Mouse (Mus musculus): ENCODE results near the gene Fabp7. TPM values are rescaled to one million over a fixed set of nuclear protein-coding genes. Genes with fewer than 3 reads are reported as not detected.
A peak's percentile ranks its signal among the peaks of the same experiment; 100 is the strongest.

Gene Fabp7
- under 1 TPM in 1 of 4 experiments, not detected in 3; 0.34 TPM for total RNA-seq (2022)

DNA sequence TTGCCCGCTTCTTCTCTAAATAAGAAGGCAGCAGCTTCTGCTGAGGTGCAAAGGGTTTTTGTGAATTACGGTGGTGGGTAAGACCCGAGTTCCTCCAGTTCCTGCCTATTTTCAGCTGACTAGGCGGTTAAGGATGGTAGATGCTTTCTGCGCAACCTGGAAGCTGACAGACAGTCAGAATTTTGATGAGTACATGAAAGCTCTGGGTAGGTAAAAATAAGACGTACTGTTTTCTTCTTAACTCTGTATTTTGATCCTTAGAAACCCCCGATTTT is at the start of gene Fabp7:
Gene Fabp7 (plus strand): TSS at position 6 of the 275 bp plus-strand sequence.
- DNase-seq (ENCODE audit: low spot score), result no peak

DNA sequence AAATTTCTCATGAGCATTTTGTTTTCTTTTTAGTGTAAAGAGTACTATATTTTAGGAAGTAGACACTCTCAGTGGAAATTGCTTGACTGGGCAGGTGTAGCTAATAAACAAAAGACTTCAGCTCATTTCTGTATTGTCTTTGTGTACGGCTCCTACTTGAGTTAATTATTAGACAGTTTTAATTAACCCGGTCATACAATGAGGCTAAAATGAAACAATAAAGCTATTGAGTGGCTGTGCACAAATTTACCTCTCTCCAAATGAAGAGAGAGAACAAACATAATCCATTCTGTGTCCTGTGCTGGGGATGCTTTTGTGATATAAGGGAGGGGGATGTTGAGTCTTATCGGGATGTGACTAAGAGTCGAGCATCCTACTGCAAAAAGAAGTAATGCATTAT is 43.9 kb upstream of the Fabp7 start:
- no peak for DNase-seq (ENCODE audit: low spot score)

DNA sequence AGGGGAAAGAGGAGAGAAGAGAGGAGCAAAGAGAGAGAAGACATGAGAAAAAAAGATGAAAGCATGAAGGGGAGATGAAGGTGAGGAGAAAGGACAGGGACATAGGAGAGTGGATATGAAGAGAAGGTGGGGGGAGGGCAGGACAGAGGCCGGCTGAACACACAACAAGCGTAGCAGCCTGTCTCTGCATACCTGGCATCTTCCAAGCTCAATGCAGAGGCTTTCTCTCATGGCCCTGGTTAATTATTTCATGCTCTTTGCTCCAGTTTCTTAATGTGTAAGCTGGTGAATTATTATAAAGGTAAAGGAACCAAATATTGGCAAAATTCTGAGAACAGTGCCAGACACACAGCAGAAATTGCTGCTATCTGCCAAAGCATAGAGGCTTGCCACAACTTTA is 43.3 kb upstream of the Fabp7 start:
- DNase-seq (ENCODE audit: low spot score), result no peak

DNA sequence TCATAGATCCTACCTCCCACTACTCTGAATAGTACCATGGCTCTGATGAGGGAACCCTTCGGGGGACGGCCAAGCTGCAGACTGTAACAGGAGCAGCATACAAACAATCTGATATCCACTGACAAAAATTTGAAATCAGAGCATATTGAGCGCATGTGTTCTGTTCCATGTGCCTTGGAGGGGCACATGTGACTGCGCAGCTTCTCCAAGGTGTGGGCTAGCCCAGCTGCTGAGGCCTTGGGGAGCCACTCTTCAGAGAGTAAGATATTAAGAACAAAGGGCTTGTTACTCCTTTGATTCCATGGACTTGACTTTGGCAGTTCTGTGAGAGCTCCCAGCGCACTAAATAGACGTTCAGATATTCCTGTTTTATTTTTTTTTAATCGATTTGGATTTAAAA is 41.6 kb upstream of the Fabp7 start:
- no peak for DNase-seq (ENCODE audit: low spot score)

DNA sequence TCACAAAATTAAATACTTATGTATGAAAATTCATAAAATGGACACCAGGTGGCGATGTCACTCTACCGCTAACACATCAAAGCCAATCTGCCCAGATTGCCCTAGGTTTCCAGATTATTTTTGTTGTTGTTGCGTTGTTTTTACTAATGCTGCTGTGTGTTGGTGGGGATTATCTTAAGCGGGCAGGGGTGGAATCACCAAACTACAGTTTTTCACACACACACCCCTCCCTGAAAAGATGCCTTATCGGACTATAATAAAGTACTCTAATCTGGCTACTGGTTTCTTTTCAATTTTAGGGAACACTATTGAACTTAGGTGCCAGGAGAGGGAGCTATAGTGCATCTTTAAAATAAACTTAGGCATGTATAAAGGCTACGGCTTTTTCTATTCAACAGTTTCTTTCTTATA is 41.1 kb upstream of the Fabp7 start:
- DNase-seq (ENCODE audit: low spot score), result peak; percentile 42

DNA sequence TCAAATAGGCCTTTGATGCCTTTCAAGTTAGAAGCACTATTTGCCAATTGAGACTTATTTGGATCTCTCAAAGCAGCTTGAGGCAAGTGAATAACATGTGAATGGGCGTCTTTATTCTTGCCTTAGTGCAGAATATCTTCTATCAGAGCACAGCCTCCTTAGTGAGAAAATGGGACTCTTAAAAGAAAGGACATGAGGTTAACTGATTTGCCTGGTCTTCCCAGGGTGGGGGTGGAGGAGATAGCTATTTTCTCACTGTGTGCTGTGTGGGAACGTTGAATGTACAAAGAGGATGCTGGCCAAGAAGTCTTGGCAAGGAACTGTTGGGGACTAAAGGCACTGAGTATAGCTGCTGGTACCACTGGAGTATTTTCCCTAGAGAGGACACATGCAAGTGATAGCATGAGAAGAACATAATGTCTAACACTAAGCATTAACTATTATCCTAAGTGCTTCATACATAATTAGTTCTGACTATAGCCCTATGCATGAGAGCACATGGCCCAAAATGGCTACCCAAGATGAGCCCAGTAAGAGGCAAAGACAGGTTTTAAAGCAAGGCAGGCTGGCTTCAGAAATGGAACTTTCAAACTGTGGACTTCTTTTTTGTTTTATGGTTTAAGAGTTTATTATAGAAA is 40.4 kb upstream of the Fabp7 start:
- DNase-seq (ENCODE audit: low spot score), result no peak

DNA sequence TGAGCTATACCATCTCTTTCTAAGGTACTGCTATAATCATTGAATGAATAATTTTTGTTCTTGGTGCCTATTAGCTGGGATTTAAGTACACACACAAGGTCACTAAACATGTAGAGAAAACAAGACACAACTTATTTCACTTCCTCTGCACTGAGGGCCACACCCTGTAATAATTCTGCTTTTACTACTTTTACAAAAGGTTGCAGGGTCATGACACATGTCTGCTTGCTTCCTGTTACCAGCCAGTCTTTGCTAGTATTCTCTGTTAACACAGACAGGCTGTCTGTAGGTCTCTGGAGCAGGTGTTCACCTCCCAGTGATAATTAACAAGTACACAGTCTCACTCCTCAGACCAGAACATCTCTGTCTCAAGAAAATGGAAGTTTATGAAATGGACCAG is 39.2 kb upstream of the Fabp7 start:
- DNase-seq (ENCODE audit: low spot score), result no peak

DNA sequence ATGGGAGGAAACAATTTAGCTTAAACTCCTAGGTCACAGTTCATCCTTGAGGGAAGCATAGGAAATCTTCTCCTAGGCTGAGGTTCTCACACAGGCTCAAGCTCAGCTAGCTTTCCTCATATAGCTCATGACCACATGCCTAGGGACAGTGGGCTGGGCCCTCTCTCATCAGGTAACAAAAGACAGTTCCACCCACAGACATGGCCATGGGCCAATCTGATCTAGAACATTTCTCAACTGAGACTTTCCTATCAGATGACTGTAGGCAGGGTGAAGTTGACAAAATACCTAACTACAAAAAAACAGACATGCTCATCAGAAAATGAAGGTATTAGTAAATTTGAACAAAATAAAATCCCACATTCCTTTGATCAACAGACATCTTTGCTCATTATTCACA is 37.6 kb upstream of the Fabp7 start:
- no peak for DNase-seq (ENCODE audit: low spot score)

DNA sequence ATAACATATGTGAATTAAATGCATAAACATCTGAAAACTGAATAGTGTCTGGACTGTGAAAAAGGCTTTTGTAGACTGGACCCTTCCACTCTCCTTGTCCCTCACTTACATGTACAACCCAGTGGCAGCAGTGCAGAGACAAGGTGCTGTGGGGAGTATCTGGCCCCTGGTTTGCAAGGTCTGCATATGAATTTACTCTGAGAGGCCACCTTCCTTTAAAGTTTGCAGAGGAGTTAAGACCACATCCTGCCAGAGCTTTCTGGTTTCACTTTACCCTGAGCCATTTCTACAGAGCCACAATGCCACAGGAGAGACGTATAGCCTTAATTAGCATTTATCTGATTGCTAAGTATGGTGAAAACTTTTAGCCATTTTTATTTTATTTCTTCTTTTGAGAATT is 31.3 kb upstream of the Fabp7 start:
- no peak for DNase-seq (ENCODE audit: low spot score)

DNA sequence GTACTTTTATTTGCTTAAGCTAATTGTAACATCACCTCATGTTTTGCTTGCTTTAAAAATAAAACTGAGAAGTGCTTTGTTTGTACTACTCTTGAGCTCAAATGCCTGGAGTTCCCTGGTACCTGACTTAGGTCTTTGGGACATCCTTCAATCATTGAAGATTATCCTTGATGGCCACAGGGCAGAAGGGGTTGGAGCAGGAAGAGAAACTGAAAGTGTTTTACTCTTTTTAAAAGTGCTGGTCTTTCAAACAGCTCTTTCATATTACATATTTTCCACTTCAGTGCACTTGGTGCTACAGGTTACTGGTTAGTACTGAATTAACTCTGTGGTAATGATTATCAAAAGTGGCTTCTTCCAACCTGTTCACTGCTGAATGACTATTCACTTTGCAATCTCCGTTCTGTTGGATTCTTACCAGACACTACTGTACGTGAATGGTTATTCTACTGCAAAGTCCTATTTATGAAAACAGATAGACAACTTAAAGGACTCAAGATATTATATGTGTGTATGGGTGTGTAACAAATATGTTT is 29.4 kb upstream of the Fabp7 start:
- no peak for DNase-seq (ENCODE audit: low spot score)

DNA sequence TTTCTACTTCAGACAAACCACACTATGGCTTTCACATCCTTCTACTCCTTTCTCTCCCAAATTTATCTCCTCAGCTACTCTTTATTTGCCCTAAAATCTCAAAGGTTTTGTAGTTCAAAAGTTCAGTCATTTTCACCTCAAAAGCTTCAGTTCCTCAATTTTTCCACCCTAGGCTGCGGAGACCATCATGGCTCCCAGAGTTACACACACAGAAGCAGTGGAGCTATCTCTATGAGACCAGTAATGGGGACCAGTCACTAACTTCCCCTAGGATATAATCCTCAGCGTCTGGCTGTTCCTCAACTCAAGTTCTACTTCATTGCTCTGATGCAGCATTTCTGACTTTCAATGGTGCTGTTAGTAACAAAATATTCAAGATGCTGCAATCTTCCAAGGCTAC is 25.7 kb upstream of the Fabp7 start:
- DNase-seq (ENCODE audit: low spot score), result no peak

DNA sequence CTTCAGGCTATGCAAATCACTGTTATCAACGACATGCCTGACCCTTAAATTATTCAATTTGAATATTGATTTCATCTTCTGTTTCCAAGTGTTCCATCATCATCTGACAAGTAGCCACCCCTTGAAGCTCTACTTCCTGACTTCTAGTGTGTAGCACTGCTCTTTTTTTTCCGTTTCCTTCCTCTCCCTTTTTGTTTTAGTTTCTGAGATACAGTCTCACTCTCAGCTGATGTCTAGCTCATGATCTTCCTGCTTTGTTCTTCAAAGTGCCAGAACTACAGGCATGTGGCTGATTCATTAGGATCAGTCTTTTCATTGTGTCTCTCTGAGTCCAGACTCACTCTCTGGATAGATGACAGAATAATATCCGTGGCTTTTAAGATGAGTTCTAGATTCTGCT is 24.0 kb upstream of the Fabp7 start:
- DNase-seq (ENCODE audit: low spot score), result no peak

DNA sequence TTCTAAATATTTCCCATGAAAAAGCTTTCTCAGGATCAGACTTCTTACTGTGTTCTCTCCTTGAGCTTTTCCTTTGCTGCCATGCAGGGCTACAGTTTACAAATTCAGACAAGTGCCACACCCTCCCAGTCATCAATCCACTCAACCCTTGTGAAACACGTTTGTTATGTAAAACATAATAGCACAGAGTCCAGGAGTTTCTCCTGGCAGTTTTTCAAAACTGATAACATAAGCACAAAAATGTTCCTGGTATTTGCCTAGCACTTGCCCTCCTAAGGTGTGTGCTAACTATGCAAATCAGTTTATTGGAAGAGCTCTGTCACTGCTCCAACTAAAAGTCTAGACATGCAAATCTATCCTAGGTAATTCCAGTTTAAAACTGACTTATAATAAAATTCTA is 21.6 kb upstream of the Fabp7 start:
- DNase-seq (ENCODE audit: low spot score), result no peak

DNA sequence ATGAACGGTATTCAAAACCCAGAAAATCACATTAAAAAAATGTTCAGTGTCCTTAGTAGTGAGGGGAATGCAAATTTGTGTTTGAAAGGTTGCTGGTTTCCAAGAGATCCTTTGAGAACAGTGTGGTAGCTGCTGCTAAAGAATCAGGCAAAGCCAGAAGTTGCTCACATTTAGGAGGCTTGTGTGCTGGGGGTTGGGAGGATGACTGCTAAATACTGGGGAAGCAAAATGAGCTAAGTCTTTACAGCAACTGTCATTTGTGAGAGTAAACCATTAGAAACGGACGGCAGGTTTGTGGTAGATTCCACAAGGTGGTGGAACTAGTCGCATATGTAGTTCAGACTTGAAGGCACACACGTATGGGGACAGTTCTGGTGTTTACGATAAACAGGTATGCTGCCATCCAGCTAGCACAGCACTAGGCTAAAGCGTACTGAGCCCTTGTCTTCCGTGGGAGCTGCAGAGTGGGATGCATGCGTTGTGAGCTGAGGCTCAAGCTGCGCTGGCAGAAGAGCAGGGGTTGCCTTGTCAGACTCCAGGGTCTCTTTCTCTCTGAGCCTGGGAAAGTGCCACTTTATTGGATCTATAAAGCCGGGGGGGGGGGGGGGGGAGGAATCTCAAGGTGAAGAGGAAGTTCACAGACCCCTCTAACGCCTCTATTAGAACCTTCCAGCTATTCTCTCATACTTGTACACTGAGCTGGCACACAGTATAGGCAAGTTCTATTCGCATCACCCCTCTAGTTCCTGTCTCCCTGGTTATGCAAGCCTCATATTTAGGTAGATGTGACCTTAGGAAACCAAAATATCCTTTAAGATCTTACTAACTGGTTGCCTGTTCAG is 1.2 kb upstream of the Fabp7 start:
- no peak for DNase-seq (ENCODE audit: low spot score)

DNA sequence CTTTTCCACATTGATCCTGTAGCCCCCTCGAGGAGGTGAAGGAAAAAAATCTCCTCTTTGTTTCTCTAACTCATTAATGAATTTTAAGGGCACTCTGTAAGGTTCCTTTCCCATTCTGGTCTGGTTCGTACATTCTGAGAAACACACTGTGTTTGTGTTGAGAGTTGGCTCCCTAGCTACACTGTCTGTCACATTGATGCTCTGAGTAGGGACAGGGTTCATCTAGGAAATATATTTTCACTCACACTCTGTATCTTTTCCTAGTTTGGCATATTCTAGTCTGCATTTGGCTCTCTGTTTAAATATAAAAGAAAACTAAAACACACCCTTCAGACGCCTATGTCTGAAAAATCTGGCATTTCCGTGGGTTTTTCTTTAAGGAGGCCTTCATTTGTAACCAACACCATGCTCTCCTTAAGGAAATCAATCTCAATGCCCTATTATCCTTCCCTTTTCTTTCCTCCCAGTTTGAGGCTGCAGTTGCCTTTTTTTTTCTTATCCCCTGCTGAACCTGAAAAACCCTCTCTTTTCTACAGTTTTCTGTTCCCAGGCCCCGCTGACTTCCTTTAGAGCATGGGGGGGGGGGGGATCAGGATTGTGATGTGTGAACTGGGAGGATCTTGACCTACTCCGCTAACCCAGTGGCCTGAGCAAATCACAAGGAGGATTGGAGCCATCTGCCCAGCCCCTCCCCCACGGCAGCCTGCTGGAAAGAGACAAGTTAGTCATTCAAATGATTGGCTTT is 378 bp upstream of the Fabp7 start:
- DNase-seq (ENCODE audit: low spot score), result peak; percentile 54

DNA sequence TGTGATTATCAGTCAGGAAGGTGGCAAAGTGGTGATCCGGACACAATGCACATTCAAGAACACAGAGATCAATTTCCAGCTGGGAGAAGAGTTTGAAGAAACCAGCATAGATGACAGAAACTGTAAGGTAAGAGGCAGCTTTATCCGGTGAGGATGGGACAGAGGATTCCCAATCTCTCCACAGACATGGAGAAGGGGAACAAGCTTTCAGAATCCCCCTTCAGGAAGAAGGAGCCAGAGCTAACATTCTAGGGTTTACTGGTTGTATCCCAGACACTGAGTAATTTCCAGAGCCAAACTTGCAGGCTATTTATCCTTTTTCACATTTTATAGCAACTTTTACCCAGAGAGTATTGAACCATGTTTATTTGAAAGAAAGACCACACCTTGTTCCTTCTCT is 871 bp downstream of the Fabp7 start:
- no peak for DNase-seq (ENCODE audit: low spot score)

DNA sequence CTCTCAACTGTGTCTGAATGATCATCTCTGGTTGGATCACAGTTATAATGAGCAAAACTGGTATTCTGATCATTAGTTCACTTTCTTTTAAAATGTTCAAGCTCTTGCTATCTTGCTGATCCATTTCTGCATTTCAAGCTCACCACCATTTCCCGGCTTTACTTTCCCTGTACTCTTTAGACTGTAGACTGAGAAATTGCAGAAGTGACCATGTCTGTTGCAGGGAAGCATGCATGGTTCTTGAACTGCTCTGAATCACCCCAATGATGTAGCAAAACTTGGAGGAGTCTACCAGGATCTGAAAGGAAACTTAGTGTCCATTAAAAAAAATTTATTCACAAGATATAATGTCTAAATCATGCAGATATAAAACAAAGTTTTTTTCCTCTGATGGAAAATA is 8.3 kb downstream of the Fabp7 start:
- DNase-seq (ENCODE audit: low spot score), result no peak

DNA sequence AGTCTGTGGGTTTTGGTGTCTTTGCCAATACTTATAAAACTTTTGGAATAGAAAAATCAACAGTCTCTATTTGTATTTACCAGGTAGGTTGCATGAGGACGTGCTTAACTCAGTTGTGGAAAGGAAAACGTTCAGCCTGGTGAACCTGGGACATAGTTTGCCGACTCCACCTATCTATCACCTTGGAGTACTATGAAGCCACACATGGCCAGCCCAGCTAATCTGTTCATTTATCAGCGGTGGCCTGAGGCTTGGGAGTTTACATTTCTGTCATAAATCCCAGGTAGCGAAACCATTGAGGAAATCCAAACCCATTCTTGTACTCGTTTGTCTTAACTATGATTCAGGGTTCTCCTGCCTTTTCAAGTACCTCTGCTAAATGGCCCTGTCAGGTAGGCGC is 9.3 kb downstream of the Fabp7 start, which contains the start of gene Smpdl3a:
Gene Smpdl3a (plus strand): TSS at position 318 of the 400 bp plus-strand sequence.
- DNase-seq (ENCODE audit: low spot score), result no peak

DNA sequence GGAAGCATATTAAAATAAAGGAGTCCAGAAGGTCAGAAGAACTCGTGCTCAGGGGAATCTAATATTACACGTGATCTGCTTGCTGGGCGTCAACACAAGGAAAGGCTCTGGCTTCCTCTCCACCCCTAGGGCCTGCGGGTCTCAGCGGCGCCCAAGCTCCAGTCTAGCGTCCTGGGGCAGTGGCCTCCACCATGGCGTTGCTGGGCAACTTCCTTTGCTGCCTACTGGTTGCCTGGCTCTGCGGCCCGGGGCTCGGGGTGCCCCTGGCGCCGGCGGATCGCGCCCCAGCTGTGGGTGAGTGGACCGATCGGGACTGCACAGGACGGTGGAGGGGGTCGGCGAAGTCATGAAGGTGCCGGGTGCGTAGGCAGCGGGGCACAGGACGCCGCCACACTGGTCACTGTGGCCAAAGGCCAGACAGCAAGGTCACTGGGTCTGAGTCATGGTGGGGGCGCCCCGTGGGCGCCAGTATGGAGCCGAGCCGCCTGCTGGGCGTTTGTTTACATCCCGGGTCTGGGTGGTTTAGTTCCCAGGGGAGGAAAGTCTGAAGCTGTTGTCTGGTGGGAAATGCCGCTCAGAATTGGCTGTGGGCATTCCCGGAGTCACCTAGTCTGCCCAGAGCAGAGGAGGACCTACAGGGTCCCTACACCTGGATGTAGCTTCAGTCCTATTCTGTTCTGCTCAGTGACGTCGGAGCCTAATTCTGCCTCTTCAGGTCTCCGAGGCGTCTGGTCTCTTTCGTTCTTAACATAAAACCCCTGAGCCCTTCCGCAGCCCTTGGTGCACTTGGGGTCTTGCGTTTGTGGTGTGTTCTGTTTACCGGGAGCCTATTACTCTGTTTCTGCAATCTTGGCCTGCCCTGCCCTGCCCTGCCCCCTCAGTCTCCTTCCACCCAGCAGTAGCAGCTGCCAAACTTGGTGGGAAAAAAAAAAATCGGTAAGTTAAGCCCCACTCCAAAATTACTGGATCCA is 10.1 kb downstream of the Fabp7 start:
- peak; percentile 65 for DNase-seq (ENCODE audit: low spot score)

DNA sequence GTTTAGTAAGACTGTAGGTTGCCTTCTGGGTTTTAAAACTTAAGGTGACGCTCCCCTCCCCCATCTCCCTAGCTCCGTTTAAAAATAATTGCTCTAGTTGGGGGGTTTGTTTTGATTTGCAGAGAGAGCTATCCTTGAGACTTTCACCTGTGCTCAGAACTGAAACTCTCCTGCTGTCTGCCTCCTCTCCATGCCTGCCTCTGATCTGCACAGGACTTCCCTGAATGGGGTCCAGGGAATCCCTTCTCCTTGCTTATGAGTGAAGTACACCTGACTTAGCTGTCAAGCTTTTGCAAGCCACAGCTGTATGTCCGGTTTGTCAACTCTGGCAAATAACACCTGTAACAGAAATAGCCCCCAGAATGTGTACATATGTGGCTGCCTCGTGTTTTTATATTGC is 10.9 kb downstream of the Fabp7 start:
- no peak for DNase-seq (ENCODE audit: low spot score)

DNA sequence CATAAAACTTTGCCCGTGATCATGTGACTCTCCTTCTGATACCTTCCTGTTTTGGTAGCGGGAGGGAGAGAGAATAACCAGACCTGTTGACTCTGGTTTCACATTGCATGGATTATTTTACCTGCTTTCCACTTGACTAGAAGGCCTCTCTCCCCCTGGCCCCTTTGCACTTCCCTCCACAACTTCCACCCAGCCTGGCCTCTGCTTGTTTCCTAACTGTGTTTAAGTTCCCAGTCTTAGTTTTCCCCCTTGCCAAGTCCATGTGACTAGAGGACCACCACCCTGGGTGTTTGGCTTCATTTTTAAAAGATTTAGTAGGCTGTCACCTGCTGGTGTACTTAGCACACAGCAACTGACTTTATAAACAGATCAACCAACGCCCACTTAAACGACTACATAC is 11.4 kb downstream of the Fabp7 start:
- DNase-seq (ENCODE audit: low spot score), result peak; percentile 7

Data from heart, adult 8-10 months (tissue).